Mouse (Mus musculus): ENCODE results near the gene Zfp865. TPM values are rescaled to one million over a fixed set of nuclear protein-coding genes. Genes with fewer than 3 reads are reported as not detected.

The Zfp865 gene
- total and polyA plus RNA-seq, 3 experiments: 4.0 to 21.0 (median 12.3) TPM

DNA sequence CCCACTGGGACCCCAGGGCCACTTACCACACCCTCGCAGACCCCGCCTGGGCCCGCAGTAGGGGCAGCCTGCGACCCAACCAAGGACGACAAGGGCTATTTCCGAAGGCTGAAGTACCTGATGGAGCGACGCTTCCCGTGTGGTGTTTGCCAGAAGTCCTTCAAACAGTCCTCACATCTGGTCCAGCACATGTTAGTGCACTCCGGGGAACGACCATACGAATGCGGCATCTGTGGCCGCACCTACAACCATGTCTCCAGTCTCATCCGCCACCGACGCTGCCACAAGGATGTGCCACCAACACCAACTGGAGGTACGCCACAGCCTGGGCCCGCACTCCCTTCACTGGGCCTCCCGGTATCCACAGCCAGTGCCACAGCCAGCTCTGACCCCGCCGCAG is 9.4 kb downstream of the Zfp865 start:
- H3K36me3 ChIP-seq (replicated peaks in 1 of 2; ENCODE audit: control insufficient read depth in 1 of 2, insufficient read depth in 1 of 2, low read length in 1 of 2): peaks cover 69 to 94% of the 10 kb centered on the region in 2 experiments

DNA sequence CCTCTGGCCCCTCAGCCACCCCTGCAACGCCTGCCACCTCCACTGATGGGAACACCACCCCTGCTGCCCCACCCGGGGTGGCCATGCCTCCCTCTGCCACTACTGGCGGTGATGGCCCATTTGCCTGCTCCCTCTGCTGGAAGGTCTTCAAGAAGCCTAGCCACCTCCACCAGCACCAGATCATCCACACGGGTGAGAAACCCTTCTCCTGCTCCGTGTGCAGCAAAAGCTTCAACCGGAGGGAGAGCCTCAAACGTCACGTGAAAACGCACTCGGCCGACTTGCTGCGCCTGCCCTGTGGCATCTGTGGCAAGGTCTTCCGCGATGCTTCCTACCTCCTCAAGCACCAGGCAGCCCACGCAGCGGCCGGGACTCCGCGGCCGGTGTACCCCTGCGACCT is 9.8 kb downstream of the Zfp865 start:
- DNase-seq (ENCODE audit: extremely low read depth): no peak
- no peak overlapping the region for H3K9ac ChIP-seq (ENCODE audit: insufficient read depth, low read depth)

More for the DNA sequence above, 9.4 kb downstream of the Zfp865 start:
- DNase-seq (ENCODE audit: extremely low read depth): no peak
- H3K9me3 ChIP-seq (replicated peaks; ENCODE audit: low read length): peaks cover 33% of the 10 kb centered on the region
- no peaks in the 10 kb centered on the region for H3K27me3 ChIP-seq (replicated peaks)
- TF ChIP-seq MYC (IDR thresholded peaks at IDR 0.05; ENCODE audit: low read depth, low read length) (no peak), E2F4 (IDR thresholded peaks at IDR 0.05; ENCODE audit: insufficient replicate concordance, low read depth, low read length) (no peak), RCOR1 (conservative IDR thresholded peaks at IDR 0.05; ENCODE audit: low read depth, low read length) (no peak), UBTF (IDR thresholded peaks at IDR 0.05; ENCODE audit: low read depth, low read length) (no peak), BHLHE40 (IDR thresholded peaks at IDR 0.05; ENCODE audit: low read depth, low read length) (no peak), ETS1 (conservative IDR thresholded peaks at IDR 0.05; ENCODE audit: low read depth, low read length) (no peak), ZC3H11A (IDR thresholded peaks at IDR 0.05; ENCODE audit: low read depth, low read length) (no peak), SIN3A (IDR thresholded peaks at IDR 0.05; ENCODE audit: low read length) (no peak), EP300 (IDR thresholded peaks at IDR 0.05; ENCODE audit: low read length) (no peak), ZMIZ1 (IDR thresholded peaks at IDR 0.05; ENCODE audit: low read depth, low read length) (no peak), MAX (IDR thresholded peaks at IDR 0.05; ENCODE audit: low read length) (no peak), ZKSCAN1 (IDR thresholded peaks at IDR 0.05; ENCODE audit: borderline replicate concordance, low read depth, low read length) (no peak)
- H3K27ac ChIP-seq (ENCODE audit: insufficient read depth, low read depth): no peak overlapping the region
- peaks cover 5% of the 10 kb centered on the region; the same call in 1 of the 2 replicates for H3K79me2 ChIP-seq (replicated peaks; ENCODE audit: control insufficient read depth, extremely low read depth, insufficient read depth, poor library complexity, severe bottlenecking)
- H3K4me3 ChIP-seq (replicated peaks in 1 of 3; ENCODE audit: low read depth in 2 of 3, low read length in 2 of 3, poor library complexity in 1 of 3): peak overlapping the region in 1 of 3 experiments; percentile 13
- no peak overlapping the region for H3K4me2 ChIP-seq (ENCODE audit: insufficient read depth, low read depth, poor library complexity, severe bottlenecking)
- in situ Hi-C loops (cut with MboI; ENCODE audit: low pct_ligation_motif_present, low pct_unique_long_range_greater_than_20kb, low sequenced_read_pairs) (no loop called here), dilution Hi-C loops (cut with MboI; ENCODE audit: extremely low pct_ligation_motif_present, extremely low pct_unique_long_range_greater_than_20kb, low sequenced_read_pairs) (no loop called here)
- no peaks in the 10 kb centered on the region for H3K4me1 ChIP-seq (ENCODE audit: control insufficient read depth in 1 of 2, insufficient read depth in 2 of 2)
- no peak overlapping the region for H3K9ac ChIP-seq (ENCODE audit: insufficient read depth, low read depth)

More for the DNA sequence above, 9.8 kb downstream of the Zfp865 start:
- in situ Hi-C loops (cut with MboI; ENCODE audit: low pct_ligation_motif_present, low pct_unique_long_range_greater_than_20kb, low sequenced_read_pairs) (no loop called here), dilution Hi-C loops (cut with MboI; ENCODE audit: extremely low pct_ligation_motif_present, extremely low pct_unique_long_range_greater_than_20kb, low sequenced_read_pairs) (no loop called here)
- 0 out of 2 replicates have a peak, but pooled peaks cover 5% of the 10 kb centered on the region for H3K79me2 ChIP-seq (replicated peaks; ENCODE audit: control insufficient read depth, extremely low read depth, insufficient read depth, poor library complexity, severe bottlenecking)
- no peak for TF ChIP-seq JUN (IDR thresholded peaks at IDR 0.05; ENCODE audit: insufficient read depth, low read depth, low read length)
- no peak for TF ChIP-seq MEF2A (IDR thresholded peaks at IDR 0.05; ENCODE audit: borderline replicate concordance, low read depth, low read length)
- no peak for TF ChIP-seq ZC3H11A (IDR thresholded peaks at IDR 0.05; ENCODE audit: low read depth, low read length)
- TF ChIP-seq SMC3 (IDR thresholded peaks at IDR 0.05; ENCODE audit: low read depth, low read length): no peak
- TF ChIP-seq NELFE (IDR thresholded peaks at IDR 0.05; ENCODE audit: low read depth, low read length): no peak
- no peak for TF ChIP-seq ZMIZ1 (IDR thresholded peaks at IDR 0.05; ENCODE audit: low read depth, low read length)
- no peak for TF ChIP-seq MYC (IDR thresholded peaks at IDR 0.05; ENCODE audit: low read depth, low read length)
- TF ChIP-seq JUND (conservative IDR thresholded peaks at IDR 0.05; ENCODE audit: low read depth, low read length): no peak
- TF ChIP-seq E2F4 (IDR thresholded peaks at IDR 0.05; ENCODE audit: insufficient replicate concordance, low read depth, low read length): no peak
- no peak for TF ChIP-seq MAFK (IDR thresholded peaks at IDR 0.05; ENCODE audit: insufficient replicate concordance, low read length)
- TF ChIP-seq UBTF (IDR thresholded peaks at IDR 0.05; ENCODE audit: low read depth, low read length): no peak
- TF ChIP-seq CHD1 (IDR thresholded peaks at IDR 0.05; ENCODE audit: low read depth, low read length): no peak
- TF ChIP-seq SIN3A (IDR thresholded peaks at IDR 0.05; ENCODE audit: low read length): no peak
- no peak for TF ChIP-seq PAX5 (IDR thresholded peaks at IDR 0.05; ENCODE audit: low read length)
- TF ChIP-seq POLR2A (IDR thresholded peaks at IDR 0.05; ENCODE audit: low read depth, low read length): no peak
- H3K4me1 ChIP-seq (ENCODE audit: control insufficient read depth in 1 of 2, insufficient read depth in 2 of 2): no peaks in the 10 kb centered on the region
- H3K4me2 ChIP-seq (ENCODE audit: insufficient read depth, low read depth, poor library complexity, severe bottlenecking): no peak overlapping the region
- H3K4me3 ChIP-seq (replicated peaks in 1 of 3; ENCODE audit: low read depth in 2 of 3, low read length in 2 of 3, poor library complexity in 1 of 3): peak overlapping the region in 1 of 3 experiments; percentile 13
- H3K36me3 ChIP-seq (replicated peaks in 1 of 2; ENCODE audit: control insufficient read depth in 1 of 2, insufficient read depth in 1 of 2, low read length in 1 of 2): peaks cover 67 to 94% of the 10 kb centered on the region in 2 experiments
- H3K27ac ChIP-seq (ENCODE audit: insufficient read depth, low read depth): no peak overlapping the region
- H3K9me3 ChIP-seq (replicated peaks; ENCODE audit: low read length): peaks cover 33% of the 10 kb centered on the region
- no peaks in the 10 kb centered on the region for H3K27me3 ChIP-seq (replicated peaks)
